Mouse (Mus musculus): Measurements from ENCODE around the gene Tank. TPM values are rescaled to one million over a fixed set of nuclear protein-coding genes. Genes with fewer than 3 reads are reported as not detected.

Gene Tank
- polyA plus RNA-seq, 2 experiments = 15.9 to 21.3 TPM

GRCm38 (mm10) chr2:61630864-61631555 lies 52.6 kb downstream of the Tank start:
- Histone ChIP-seq H3K4me2 (ENCODE audit: low read depth) (no peak overlapping the region), H3K9me3 (ENCODE audit: control insufficient read depth, low read length) (no peaks in the 10 kb centered on the region), H3K27me3 (ENCODE audit: control insufficient read depth, insufficient read depth, low read length) (no peaks in the 10 kb centered on the region), H3K36me3 (replicated peaks; ENCODE audit: control insufficient read depth, insufficient read depth, low read depth) (peaks cover 11% of the 10 kb centered on the region; the same call in 1 of the 2 replicates), H3K4me3 (ENCODE audit: insufficient read depth in 1 of 2, low read depth in 2 of 2, low read length in 2 of 2) (no peak overlapping the region), H3K9ac (replicated peaks) (no peak overlapping the region), H3K4me1 (replicated peaks; ENCODE audit: control insufficient read depth in 2 of 2, insufficient read depth in 2 of 2, low read length in 1 of 2) (no peaks in the 10 kb centered on the region), H3K27ac (no peak overlapping the region)
- DNase-seq (ENCODE audit: low read depth in 3 of 3, low spot score in 3 of 3) (no peak), ATAC-seq (ENCODE audit: insufficient read depth) (no peak)
- TF ChIP-seq EP300 (IDR thresholded peaks at IDR 0.05; ENCODE audit: low read depth) = no peak
- TF ChIP-seq CTCF (IDR thresholded peaks at IDR 0.05; ENCODE audit: low read depth) = no peak
- 53% methylated on average over 3 of the region's 3 CpGs for WGBS (ENCODE audit: insufficient replicate concordance)

GRCm38 (mm10) chr2:61635099-61635498 lies 56.7 kb downstream of the Tank start:
- Histone ChIP-seq H3K4me1 (replicated peaks; ENCODE audit: control insufficient read depth in 2 of 2, insufficient read depth in 2 of 2, low read length in 1 of 2) (no peaks in the 10 kb centered on the region), H3K27me3 (ENCODE audit: control insufficient read depth, insufficient read depth, low read length) (no peaks in the 10 kb centered on the region), H3K36me3 (replicated peaks; ENCODE audit: control insufficient read depth, insufficient read depth, low read depth) (peaks cover 2% of the 10 kb centered on the region; the same call in 1 of the 2 replicates), H3K4me3 (ENCODE audit: insufficient read depth in 1 of 2, low read depth in 2 of 2, low read length in 2 of 2) (no peak overlapping the region), H3K9me3 (ENCODE audit: control insufficient read depth, low read length) (no peaks in the 10 kb centered on the region), H3K4me2 (ENCODE audit: low read depth) (no peak overlapping the region), H3K9ac (replicated peaks) (no peak overlapping the region), H3K27ac (no peak overlapping the region)
- DNase-seq (ENCODE audit: low read depth in 3 of 3, low spot score in 3 of 3) (no peak), ATAC-seq (ENCODE audit: insufficient read depth) (no peak)
- WGBS (ENCODE audit: insufficient replicate concordance) = 83% methylated on average over 1 of the region's 1 CpGs
- TF ChIP-seq EP300 (IDR thresholded peaks at IDR 0.05; ENCODE audit: low read depth) (no peak), CTCF (IDR thresholded peaks at IDR 0.05; ENCODE audit: low read depth) (no peak)

- Histone ChIP-seq H3K4me2 (ENCODE audit: low read depth) (no peak overlapping the region), H3K27me3 (ENCODE audit: control insufficient read depth, insufficient read depth, low read length) (no peaks in the 10 kb centered on the region), H3K4me3 (ENCODE audit: insufficient read depth in 1 of 2, low read depth in 2 of 2, low read length in 2 of 2) (no peak overlapping the region), H3K4me1 (replicated peaks; ENCODE audit: control insufficient read depth in 2 of 2, insufficient read depth in 2 of 2, low read length in 1 of 2) (no peaks in the 10 kb centered on the region), H3K9me3 (ENCODE audit: control insufficient read depth, low read length) (no peaks in the 10 kb centered on the region), H3K36me3 (replicated peaks; ENCODE audit: control insufficient read depth, insufficient read depth, low read depth) (no peaks in the 10 kb centered on the region), H3K27ac (no peak overlapping the region), H3K9ac (replicated peaks) (no peak overlapping the region)
- ATAC-seq (ENCODE audit: insufficient read depth) (no peak), DNase-seq (ENCODE audit: low read depth in 3 of 3, low spot score in 3 of 3) (no peak)
- TF ChIP-seq EP300 (IDR thresholded peaks at IDR 0.05; ENCODE audit: low read depth) (no peak), CTCF (IDR thresholded peaks at IDR 0.05; ENCODE audit: low read depth) (no peak)
- WGBS (ENCODE audit: insufficient replicate concordance) = 56% methylated on average over 6 of the region's 6 CpGs
Measured at GRCm38 (mm10) chr2:61638182-61638581, 59.8 kb downstream of the Tank start.

GRCm38 (mm10) chr2:61642452-61643368 lies 64.3 kb downstream of the Tank start:
- Histone ChIP-seq H3K9me3 (ENCODE audit: control insufficient read depth, low read length) (no peaks in the 10 kb centered on the region), H3K36me3 (replicated peaks; ENCODE audit: control insufficient read depth, insufficient read depth, low read depth) (no peaks in the 10 kb centered on the region; the same call in 1 of the 2 replicates), H3K4me3 (ENCODE audit: insufficient read depth in 1 of 2, low read depth in 2 of 2, low read length in 2 of 2) (no peak overlapping the region), H3K27ac (no peak overlapping the region), H3K4me1 (replicated peaks; ENCODE audit: control insufficient read depth in 2 of 2, insufficient read depth in 2 of 2, low read length in 1 of 2) (no peaks in the 10 kb centered on the region), H3K4me2 (ENCODE audit: low read depth) (no peak overlapping the region), H3K27me3 (ENCODE audit: control insufficient read depth, insufficient read depth, low read length) (no peaks in the 10 kb centered on the region), H3K9ac (replicated peaks) (no peak overlapping the region)
- ATAC-seq (ENCODE audit: insufficient read depth) (no peak), DNase-seq (ENCODE audit: low read depth in 3 of 3, low spot score in 3 of 3) (peak in 2 of 3 experiments; percentile 17)
- no peak for TF ChIP-seq EP300 (IDR thresholded peaks at IDR 0.05; ENCODE audit: low read depth)
- TF ChIP-seq CTCF (IDR thresholded peaks at IDR 0.05; ENCODE audit: low read depth) = peak; percentile 62
- WGBS (ENCODE audit: insufficient replicate concordance) = 50% methylated on average over 6 of the region's 6 CpGs

GRCm38 (mm10) chr2:61651206-61651605 lies 72.8 kb downstream of the Tank start:
- H3K4me1 ChIP-seq (replicated peaks; ENCODE audit: control insufficient read depth in 2 of 2, insufficient read depth in 2 of 2, low read length in 1 of 2) = peaks cover 0 to 2% of the 10 kb centered on the region in 2 experiments; a peak in 1 of 4 replicates
- no peak for ATAC-seq (ENCODE audit: insufficient read depth)
- TF ChIP-seq CTCF (IDR thresholded peaks at IDR 0.05; ENCODE audit: low read depth) (no peak), EP300 (IDR thresholded peaks at IDR 0.05; ENCODE audit: low read depth) (no peak)
- no peak overlapping the region for H3K4me2 ChIP-seq (ENCODE audit: low read depth)
- H3K27me3 ChIP-seq (ENCODE audit: control insufficient read depth, insufficient read depth, low read length) = peaks cover 13% of the 10 kb centered on the region
- no peak overlapping the region for H3K27ac ChIP-seq
- DNase-seq (ENCODE audit: low read depth in 3 of 3, low spot score in 3 of 3) = no peak
- WGBS (ENCODE audit: insufficient replicate concordance) = 84% methylated on average over 4 of the region's 4 CpGs
- no peak overlapping the region for H3K4me3 ChIP-seq (ENCODE audit: insufficient read depth in 1 of 2, low read depth in 2 of 2, low read length in 2 of 2)
- no peaks in the 10 kb centered on the region for H3K9me3 ChIP-seq (ENCODE audit: control insufficient read depth, low read length)
- H3K9ac ChIP-seq (replicated peaks) = no peak overlapping the region
- peaks cover 16% of the 10 kb centered on the region for H3K36me3 ChIP-seq (replicated peaks; ENCODE audit: control insufficient read depth, insufficient read depth, low read depth)

All from liver, embryonic 14.5 days (tissue).